Mouse (Mus musculus): Measurements from ENCODE around the gene Fbln5. TPM values are rescaled to one million over a fixed set of nuclear protein-coding genes. Genes with fewer than 3 reads are reported as not detected.
A peak's percentile ranks its signal among the peaks of the same experiment; 100 is the strongest.

Gene Fbln5
- 15.1 and 15.7 TPM in 2 replicates for polyA plus RNA-seq (2014; fragmentation: Nextera tagmentation; extraction: Ambion mirVana)

- Histone ChIP-seq H3K4me3 (replicated peaks; ENCODE audit: low read length) (peak within 1 kb of the TSS; percentile 39), H3K27me3 (ENCODE audit: control insufficient read depth, insufficient read depth, low read length) (peaks cover 8% of the 10 kb centered on the region), H3K9ac (peak within 1 kb of the TSS; percentile 38), H3K36me3 (replicated peaks; ENCODE audit: control insufficient read depth, insufficient read depth) (no peaks in the 10 kb centered on the region), H3K27ac (no peak within 1 kb of the TSS), H3K9me3 (ENCODE audit: control insufficient read depth, low read length) (no peaks in the 10 kb centered on the region), H3K4me1 (replicated peaks; ENCODE audit: control insufficient read depth, insufficient read depth, low read length) (peaks cover 7% of the 10 kb centered on the region; the same call in 1 of the 2 replicates), H3K4me2 (replicated peaks) (peak within 1 kb of the TSS; percentile 85)
- under 1% methylated on average over 46 of the region's 46 CpGs for WGBS
- DNase-seq (ENCODE audit: low spot score) (no peak), ATAC-seq (ENCODE audit: low FRiP score) (peak; percentile 68)
These were observed at the start of gene Fbln5 for GRCm38 (mm10) chr12:101818608-101819370. Gene Fbln5 (minus strand): TSS chr12:101819055.

DNA sequence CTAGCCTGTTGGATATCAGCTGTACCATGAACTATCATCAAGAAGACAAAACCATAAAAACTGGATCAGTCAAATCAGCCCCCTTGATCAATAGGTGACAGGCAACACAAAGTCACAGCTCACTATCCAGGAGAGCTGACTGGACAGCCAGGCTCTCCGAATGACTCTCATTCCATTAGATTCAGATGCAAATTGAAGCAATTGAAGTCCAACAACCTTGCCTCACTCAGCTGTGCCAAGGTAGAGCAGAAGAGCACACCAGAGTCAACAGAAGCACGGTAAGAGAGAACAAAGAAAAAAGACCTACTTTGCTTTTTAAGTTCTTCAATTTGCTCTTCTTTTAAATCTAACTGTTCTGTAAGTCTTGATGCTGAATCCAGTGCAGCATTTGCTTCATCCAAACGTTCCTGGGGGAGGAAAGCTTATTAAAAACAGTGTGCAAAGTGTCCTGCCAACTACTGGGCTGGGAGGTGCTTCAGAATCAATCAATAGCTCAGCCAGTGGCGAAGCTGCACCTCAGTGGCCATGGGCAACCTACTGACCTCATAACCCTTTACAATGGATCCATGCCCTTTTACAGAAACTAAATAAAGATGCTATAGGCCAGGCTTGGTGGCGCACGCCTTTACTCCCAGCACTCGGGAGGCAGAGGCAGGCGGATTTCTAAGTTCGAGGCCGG, 43.6 kb upstream of the Fbln5 start:
- DNase-seq (ENCODE audit: low spot score) (no peak), ATAC-seq (ENCODE audit: low FRiP score) (no peak)
- no peak overlapping the region for H3K4me2 ChIP-seq (replicated peaks)
- 82% methylated on average over 10 of the region's 10 CpGs for WGBS
- no peak overlapping the region for H3K4me3 ChIP-seq (replicated peaks; ENCODE audit: low read length)
- no peaks in the 10 kb centered on the region for H3K4me1 ChIP-seq (replicated peaks; ENCODE audit: control insufficient read depth, insufficient read depth, low read length)
- H3K36me3 ChIP-seq (replicated peaks; ENCODE audit: control insufficient read depth, insufficient read depth), result peaks cover 18% of the 10 kb centered on the region; the same call in 1 of the 2 replicates
- H3K27me3 ChIP-seq (ENCODE audit: control insufficient read depth, insufficient read depth, low read length), result no peaks in the 10 kb centered on the region
- no peak overlapping the region for H3K27ac ChIP-seq
- no peaks in the 10 kb centered on the region for H3K9me3 ChIP-seq (ENCODE audit: control insufficient read depth, low read length)
- H3K9ac ChIP-seq, result no peak overlapping the region

- Histone ChIP-seq H3K4me3 (replicated peaks; ENCODE audit: low read length) (no peak overlapping the region), H3K9ac (no peak overlapping the region), H3K27ac (no peak overlapping the region), H3K9me3 (ENCODE audit: control insufficient read depth, low read length) (no peaks in the 10 kb centered on the region), H3K27me3 (ENCODE audit: control insufficient read depth, insufficient read depth, low read length) (no peaks in the 10 kb centered on the region), H3K36me3 (replicated peaks; ENCODE audit: control insufficient read depth, insufficient read depth) (peaks cover 18% of the 10 kb centered on the region; the same call in 1 of the 2 replicates), H3K4me2 (replicated peaks) (no peak overlapping the region), H3K4me1 (replicated peaks; ENCODE audit: control insufficient read depth, insufficient read depth, low read length) (no peaks in the 10 kb centered on the region)
- ATAC-seq (ENCODE audit: low FRiP score) (no peak), DNase-seq (ENCODE audit: low spot score) (no peak)
- WGBS, result 95% methylated on average over 1 of the region's 1 CpGs
These were observed 41.4 kb upstream of the Fbln5 start for GRCm38 (mm10) chr12:101860256-101860655.

DNA sequence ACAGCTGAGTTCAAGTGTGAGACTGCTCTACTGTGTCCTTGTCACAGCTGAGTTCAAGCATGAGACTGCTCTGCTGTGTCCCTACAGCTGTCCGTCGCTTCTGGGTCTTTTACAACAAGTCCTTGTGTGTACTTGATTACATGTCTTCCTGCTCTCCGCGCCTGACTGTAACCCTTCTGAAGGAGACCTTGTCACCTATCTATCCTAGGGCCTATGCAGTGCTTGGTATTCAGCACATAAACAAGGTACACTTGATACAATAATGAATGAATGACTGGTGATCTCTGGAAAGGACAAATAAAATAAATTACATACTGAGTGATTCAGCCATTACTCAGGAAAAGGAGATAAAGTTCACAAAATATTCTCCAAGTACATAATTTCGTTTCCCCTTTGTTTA, 39.2 kb upstream of the Fbln5 start:
- Histone ChIP-seq H3K27me3 (ENCODE audit: control insufficient read depth, insufficient read depth, low read length) (no peaks in the 10 kb centered on the region), H3K36me3 (replicated peaks; ENCODE audit: control insufficient read depth, insufficient read depth) (peaks cover 18% of the 10 kb centered on the region; the same call in 1 of the 2 replicates), H3K9me3 (ENCODE audit: control insufficient read depth, low read length) (no peaks in the 10 kb centered on the region), H3K9ac (no peak overlapping the region), H3K27ac (no peak overlapping the region), H3K4me1 (replicated peaks; ENCODE audit: control insufficient read depth, insufficient read depth, low read length) (no peaks in the 10 kb centered on the region), H3K4me3 (replicated peaks; ENCODE audit: low read length) (no peak overlapping the region), H3K4me2 (replicated peaks) (no peak overlapping the region)
- no peak for DNase-seq (ENCODE audit: low spot score)
- WGBS, result 94% methylated on average over 5 of the region's 5 CpGs
- ATAC-seq (ENCODE audit: low FRiP score), result no peak

DNA sequence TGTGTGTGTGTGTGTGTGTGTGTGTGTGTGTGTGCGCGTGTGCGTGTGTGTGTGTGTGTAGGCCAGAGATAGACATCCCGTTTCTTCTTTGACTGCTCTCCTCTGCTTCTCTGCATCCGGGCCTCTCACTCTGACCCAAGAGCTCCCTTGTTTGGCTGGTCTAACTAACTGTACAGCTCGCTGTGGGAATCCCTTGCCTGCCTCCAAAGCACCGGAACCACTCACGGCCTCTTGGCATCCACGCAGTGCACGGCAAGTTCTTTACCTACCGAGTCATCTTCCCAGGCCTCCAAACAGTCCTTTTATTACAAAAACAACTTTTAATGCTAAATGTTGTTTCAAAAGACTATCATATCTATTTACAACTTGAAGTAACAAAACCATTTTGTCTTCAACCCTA, 35.5 kb upstream of the Fbln5 start:
- WGBS, result 91% methylated on average over 11 of the region's 11 CpGs
- no peak overlapping the region for H3K4me2 ChIP-seq (replicated peaks)
- ATAC-seq (ENCODE audit: low FRiP score) (no peak), DNase-seq (ENCODE audit: low spot score) (no peak)
- H3K4me3 ChIP-seq (replicated peaks; ENCODE audit: low read length), result no peak overlapping the region
- no peaks in the 10 kb centered on the region for H3K4me1 ChIP-seq (replicated peaks; ENCODE audit: control insufficient read depth, insufficient read depth, low read length)
- H3K9me3 ChIP-seq (ENCODE audit: control insufficient read depth, low read length), result no peaks in the 10 kb centered on the region
- H3K9ac ChIP-seq, result no peak overlapping the region
- H3K36me3 ChIP-seq (replicated peaks; ENCODE audit: control insufficient read depth, insufficient read depth), result no peaks in the 10 kb centered on the region
- H3K27ac ChIP-seq, result no peak overlapping the region
- no peaks in the 10 kb centered on the region for H3K27me3 ChIP-seq (ENCODE audit: control insufficient read depth, insufficient read depth, low read length)

- Histone ChIP-seq H3K4me2 (replicated peaks) (no peak overlapping the region), H3K9ac (no peak overlapping the region), H3K9me3 (ENCODE audit: control insufficient read depth, low read length) (no peaks in the 10 kb centered on the region), H3K4me3 (replicated peaks; ENCODE audit: low read length) (no peak overlapping the region), H3K27me3 (ENCODE audit: control insufficient read depth, insufficient read depth, low read length) (no peaks in the 10 kb centered on the region), H3K4me1 (replicated peaks; ENCODE audit: control insufficient read depth, insufficient read depth, low read length) (no peaks in the 10 kb centered on the region), H3K27ac (no peak overlapping the region), H3K36me3 (replicated peaks; ENCODE audit: control insufficient read depth, insufficient read depth) (no peaks in the 10 kb centered on the region; the same call in 1 of the 2 replicates)
- 88% methylated on average over 7 of the region's 7 CpGs for WGBS
- DNase-seq (ENCODE audit: low spot score) (no peak), ATAC-seq (ENCODE audit: low FRiP score) (no peak)
These were observed 33.1 kb upstream of the Fbln5 start for GRCm38 (mm10) chr12:101851846-101852564.

DNA sequence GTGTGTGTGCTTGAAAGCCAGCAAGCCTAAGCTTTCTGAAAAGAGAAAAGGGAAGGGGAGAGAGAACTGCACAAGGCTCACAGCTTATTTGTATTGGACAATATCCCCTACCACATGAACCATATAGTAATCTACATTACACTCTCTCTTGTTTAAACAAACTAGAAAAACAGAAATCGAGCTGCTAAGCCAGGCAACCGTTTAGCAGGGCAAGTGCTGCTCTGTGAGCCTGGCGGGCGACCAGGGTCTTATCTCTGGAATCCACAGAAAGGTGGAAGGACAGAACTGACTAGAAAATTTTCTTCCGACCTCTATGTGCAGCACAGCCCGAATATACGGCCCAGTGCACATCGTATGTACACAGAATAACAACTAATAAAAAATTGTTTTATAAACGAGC, 32.5 kb upstream of the Fbln5 start:
- Histone ChIP-seq H3K9ac (no peak overlapping the region), H3K4me1 (replicated peaks; ENCODE audit: control insufficient read depth, insufficient read depth, low read length) (no peaks in the 10 kb centered on the region), H3K4me3 (replicated peaks; ENCODE audit: low read length) (no peak overlapping the region), H3K27ac (no peak overlapping the region), H3K9me3 (ENCODE audit: control insufficient read depth, low read length) (no peaks in the 10 kb centered on the region), H3K27me3 (ENCODE audit: control insufficient read depth, insufficient read depth, low read length) (no peaks in the 10 kb centered on the region), H3K4me2 (replicated peaks) (no peak overlapping the region), H3K36me3 (replicated peaks; ENCODE audit: control insufficient read depth, insufficient read depth) (peaks cover 3% of the 10 kb centered on the region)
- ATAC-seq (ENCODE audit: low FRiP score) (no peak), DNase-seq (ENCODE audit: low spot score) (no peak)
- 93% methylated on average over 9 of the region's 9 CpGs for WGBS

DNA sequence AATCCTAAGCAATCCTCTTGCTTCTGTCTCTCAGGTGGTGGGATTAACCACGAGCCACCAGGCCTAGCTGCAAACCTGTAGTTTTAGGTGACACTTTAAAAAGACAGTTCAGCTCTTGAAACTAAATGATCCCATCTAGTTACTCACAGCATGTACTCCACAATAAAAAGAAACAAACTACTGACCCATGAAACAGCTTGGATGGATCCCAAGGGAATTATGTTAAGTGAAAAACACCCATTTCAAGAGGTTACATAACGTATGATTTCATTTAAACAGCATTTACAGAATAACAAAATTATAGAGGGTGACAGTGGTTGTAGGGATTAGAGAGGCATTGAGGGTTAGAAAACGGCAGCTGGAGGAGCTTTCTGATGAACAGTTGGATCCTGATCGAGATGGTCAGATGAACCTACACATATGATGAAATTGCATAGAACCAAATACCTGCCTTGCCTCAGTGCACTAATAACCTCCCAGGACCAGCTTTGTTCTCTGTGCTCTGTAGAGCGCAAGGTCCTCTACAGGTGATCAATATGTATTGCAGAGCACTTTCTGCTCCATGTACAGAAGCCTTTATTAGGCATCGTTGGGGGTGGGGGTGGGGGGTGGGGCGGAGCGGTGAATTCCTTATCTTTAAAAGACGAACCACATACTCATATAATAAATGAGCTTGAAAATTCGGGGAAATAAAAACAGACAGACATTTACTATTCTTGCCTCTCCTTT, 17.9 kb upstream of the Fbln5 start:
- Histone ChIP-seq H3K27ac (no peak overlapping the region), H3K4me2 (replicated peaks) (no peak overlapping the region), H3K9me3 (ENCODE audit: control insufficient read depth, low read length) (no peaks in the 10 kb centered on the region), H3K36me3 (replicated peaks; ENCODE audit: control insufficient read depth, insufficient read depth) (peaks cover 34% of the 10 kb centered on the region), H3K27me3 (ENCODE audit: control insufficient read depth, insufficient read depth, low read length) (no peaks in the 10 kb centered on the region), H3K4me3 (replicated peaks; ENCODE audit: low read length) (no peak overlapping the region), H3K4me1 (replicated peaks; ENCODE audit: control insufficient read depth, insufficient read depth, low read length) (no peaks in the 10 kb centered on the region), H3K9ac (no peak overlapping the region)
- WGBS, result 90% methylated on average over 10 of the region's 10 CpGs
- no peak for DNase-seq (ENCODE audit: low spot score)
- ATAC-seq (ENCODE audit: low FRiP score), result no peak

DNA sequence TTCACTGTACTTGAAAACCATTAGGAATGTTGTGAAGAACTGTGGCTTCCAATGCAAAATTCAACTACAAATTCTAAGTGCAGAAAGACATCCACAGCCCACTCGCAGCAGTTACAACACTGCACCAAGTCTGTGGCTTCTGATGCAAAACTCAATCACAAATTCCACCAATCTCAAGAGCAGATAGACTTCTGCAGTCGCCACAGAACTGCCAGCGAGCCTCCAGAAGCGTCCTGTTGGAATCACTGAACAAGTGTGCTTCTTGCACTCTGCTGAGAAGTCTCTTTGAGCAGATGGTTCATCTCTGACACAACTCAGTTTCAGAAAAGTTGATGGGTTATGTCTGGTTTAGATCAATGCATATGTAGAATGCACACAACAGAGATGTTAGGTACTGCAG, 15.9 kb upstream of the Fbln5 start:
- H3K9ac ChIP-seq, result no peak overlapping the region
- no peaks in the 10 kb centered on the region for H3K4me1 ChIP-seq (replicated peaks; ENCODE audit: control insufficient read depth, insufficient read depth, low read length)
- peaks cover 34% of the 10 kb centered on the region for H3K36me3 ChIP-seq (replicated peaks; ENCODE audit: control insufficient read depth, insufficient read depth)
- no peaks in the 10 kb centered on the region for H3K9me3 ChIP-seq (ENCODE audit: control insufficient read depth, low read length)
- 96% methylated on average over 4 of the region's 4 CpGs for WGBS
- ATAC-seq (ENCODE audit: low FRiP score) (no peak), DNase-seq (ENCODE audit: low spot score) (no peak)
- H3K4me2 ChIP-seq (replicated peaks), result no peak overlapping the region
- no peaks in the 10 kb centered on the region for H3K27me3 ChIP-seq (ENCODE audit: control insufficient read depth, insufficient read depth, low read length)
- no peak overlapping the region for H3K27ac ChIP-seq
- H3K4me3 ChIP-seq (replicated peaks; ENCODE audit: low read length), result no peak overlapping the region

Measured in hindbrain, embryonic 14.5 days (tissue).